Mouse (Mus musculus): ENCODE measurements at regions not wholly inside any gene's neighbourhood (a gene's known extent, or its start where the extent isn't known, plus 50 kb on each side); places are given as distances from the start of the nearest gene placed in this dataset.
"Not testable (repeated sequence)": the region's sequence is repeated elsewhere in the genome, so short reads cannot be mapped to it uniquely, and the experiment has no call there.

- no peak overlapping the region for H3K4me2 ChIP-seq (ENCODE audit: low read depth, low read length, poor library complexity, severe bottlenecking)
- peaks cover 8% of the 10 kb centered on the region; the same call in 1 of the 2 replicates for H3K9me3 ChIP-seq (ENCODE audit: low read length)
- no peaks in the 10 kb centered on the region for H3K4me1 ChIP-seq (ENCODE audit: insufficient read depth, low read length)
Observed at GRCm38 (mm10) chr12:113911770-113912169, 368.1 kb downstream of the Adam6a start.

GRCm38 (mm10) chr12:113940721-113941120 is 397.0 kb downstream of the Adam6a start:
- ATAC-seq (ENCODE audit: low FRiP score) = no peak

More at GRCm38 (mm10) chr12:113911770-113912169, 368.1 kb downstream of the Adam6a start:
- TF ChIP-seq CTCF (IDR thresholded peaks at IDR 0.05) = no peak
- ATAC-seq (ENCODE audit: low FRiP score) (no peak), DNase-seq (ENCODE audit: low spot score) (no peak)
- WGBS = 38% methylated on average over 3 of the region's 3 CpGs
- Histone ChIP-seq H3K4me3 (ENCODE audit: low read depth, low read length) (no peak overlapping the region), H3K36me3 (ENCODE audit: insufficient read depth, low read length) (no peaks in the 10 kb centered on the region), H3K9ac (replicated peaks; ENCODE audit: low read length, poor library complexity, severe bottlenecking) (no peak overlapping the region), H3K27me3 (ENCODE audit: insufficient read depth, low read length) (no peaks in the 10 kb centered on the region), H3K27ac (ENCODE audit: low read depth, low read length) (no peak overlapping the region)

GRCm38 (mm10) chr12:113943661-113944327 is 400.1 kb downstream of the Adam6a start:
- not testable (repeated sequence) for H3K9me3 ChIP-seq (ENCODE audit: low read length); DNase-seq (ENCODE audit: low spot score); ATAC-seq (ENCODE audit: low FRiP score); H3K27me3 ChIP-seq (ENCODE audit: insufficient read depth, low read length); H3K27ac ChIP-seq (ENCODE audit: low read depth, low read length); H3K36me3 ChIP-seq (ENCODE audit: insufficient read depth, low read length); H3K4me2 ChIP-seq (ENCODE audit: low read depth, low read length, poor library complexity, severe bottlenecking); H3K4me3 ChIP-seq (ENCODE audit: low read depth, low read length); H3K9ac ChIP-seq (replicated peaks; ENCODE audit: low read length, poor library complexity, severe bottlenecking); H3K4me1 ChIP-seq (ENCODE audit: insufficient read depth, low read length)
- WGBS = 82% methylated on average over 1 of the region's 1 CpGs

More at GRCm38 (mm10) chr12:113940721-113941120, 397.0 kb downstream of the Adam6a start:
- Histone ChIP-seq H3K9ac (replicated peaks; ENCODE audit: low read length, poor library complexity, severe bottlenecking) (no peak overlapping the region), H3K27ac (ENCODE audit: low read depth, low read length) (no peak overlapping the region), H3K27me3 (ENCODE audit: insufficient read depth, low read length) (no peaks in the 10 kb centered on the region), H3K4me3 (ENCODE audit: low read depth, low read length) (no peak overlapping the region), H3K4me2 (ENCODE audit: low read depth, low read length, poor library complexity, severe bottlenecking) (no peak overlapping the region), H3K4me1 (ENCODE audit: insufficient read depth, low read length) (no peaks in the 10 kb centered on the region), H3K36me3 (ENCODE audit: insufficient read depth, low read length) (no peaks in the 10 kb centered on the region), H3K9me3 (ENCODE audit: low read length) (peaks cover 13% of the 10 kb centered on the region; the same call in 1 of the 2 replicates)
- no peak for TF ChIP-seq CTCF (IDR thresholded peaks at IDR 0.05)
- no peak for DNase-seq (ENCODE audit: low spot score)

DNA sequence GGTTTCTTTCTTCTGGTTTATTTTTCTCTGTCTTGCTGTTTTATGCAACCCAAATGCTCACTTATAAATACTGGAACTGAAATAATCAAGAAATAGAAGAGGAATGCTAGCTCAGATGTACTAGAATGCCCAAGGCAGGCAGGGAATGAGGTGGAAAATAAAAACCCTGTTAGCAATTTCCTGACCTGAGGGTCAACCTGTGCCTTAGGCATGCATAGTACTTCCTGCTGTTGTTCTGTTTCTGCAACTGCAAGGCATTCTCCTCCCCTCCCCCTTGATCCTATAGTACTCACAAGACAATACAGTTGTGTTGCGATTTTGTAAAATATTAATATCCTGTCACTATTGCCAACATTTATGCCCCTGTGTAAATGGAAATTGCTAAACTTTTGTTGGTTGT is 402.1 kb downstream of the Adam6a start:
- H3K27me3 ChIP-seq (ENCODE audit: insufficient read depth, low read length); H3K4me3 ChIP-seq (ENCODE audit: low read depth, low read length); H3K9ac ChIP-seq (replicated peaks; ENCODE audit: low read length, poor library complexity, severe bottlenecking); H3K36me3 ChIP-seq (ENCODE audit: insufficient read depth, low read length); H3K4me1 ChIP-seq (ENCODE audit: insufficient read depth, low read length); H3K4me2 ChIP-seq (ENCODE audit: low read depth, low read length, poor library complexity, severe bottlenecking); DNase-seq (ENCODE audit: low spot score); H3K27ac ChIP-seq (ENCODE audit: low read depth, low read length); ATAC-seq (ENCODE audit: low FRiP score): not testable (repeated sequence)
- 96% methylated on average over 1 of the region's 1 CpGs for WGBS
- H3K9me3 ChIP-seq (ENCODE audit: low read length) = peaks cover 11% of the 10 kb centered on the region; the same call in 1 of the 2 replicates

GRCm38 (mm10) chr12:113948017-113948416 is 404.3 kb downstream of the Adam6a start:
- DNase-seq (ENCODE audit: low spot score) = peak; percentile 0
- not testable (repeated sequence) for H3K4me1 ChIP-seq (ENCODE audit: insufficient read depth, low read length); H3K9ac ChIP-seq (replicated peaks; ENCODE audit: low read length, poor library complexity, severe bottlenecking); H3K4me3 ChIP-seq (ENCODE audit: low read depth, low read length); H3K9me3 ChIP-seq (ENCODE audit: low read length); H3K4me2 ChIP-seq (ENCODE audit: low read depth, low read length, poor library complexity, severe bottlenecking); H3K27ac ChIP-seq (ENCODE audit: low read depth, low read length); H3K36me3 ChIP-seq (ENCODE audit: insufficient read depth, low read length); ATAC-seq (ENCODE audit: low FRiP score); H3K27me3 ChIP-seq (ENCODE audit: insufficient read depth, low read length)
- 27% methylated on average over 4 of the region's 4 CpGs for WGBS
- peak; percentile 35 for TF ChIP-seq CTCF (IDR thresholded peaks at IDR 0.05)

GRCm38 (mm10) chr12:113974271-113974670 is 430.6 kb downstream of the Adam6a start:
- DNase-seq (ENCODE audit: low spot score) (no peak), ATAC-seq (ENCODE audit: low FRiP score) (no peak)
- Histone ChIP-seq H3K27me3 (ENCODE audit: insufficient read depth, low read length) (no peaks in the 10 kb centered on the region), H3K4me2 (ENCODE audit: low read depth, low read length, poor library complexity, severe bottlenecking) (no peak overlapping the region), H3K9me3 (ENCODE audit: low read length) (peaks cover 16% of the 10 kb centered on the region; the same call in 1 of the 2 replicates), H3K4me3 (ENCODE audit: low read depth, low read length) (no peak overlapping the region), H3K27ac (ENCODE audit: low read depth, low read length) (no peak overlapping the region), H3K4me1 (ENCODE audit: insufficient read depth, low read length) (no peaks in the 10 kb centered on the region), H3K36me3 (ENCODE audit: insufficient read depth, low read length) (no peaks in the 10 kb centered on the region), H3K9ac (replicated peaks; ENCODE audit: low read length, poor library complexity, severe bottlenecking) (no peak overlapping the region)
- 80% methylated on average over 6 of the region's 6 CpGs for WGBS
- no peak for TF ChIP-seq CTCF (IDR thresholded peaks at IDR 0.05)
